Mouse (Mus musculus): ENCODE data around the gene Rgs16.

Gene Rgs16

DNA sequence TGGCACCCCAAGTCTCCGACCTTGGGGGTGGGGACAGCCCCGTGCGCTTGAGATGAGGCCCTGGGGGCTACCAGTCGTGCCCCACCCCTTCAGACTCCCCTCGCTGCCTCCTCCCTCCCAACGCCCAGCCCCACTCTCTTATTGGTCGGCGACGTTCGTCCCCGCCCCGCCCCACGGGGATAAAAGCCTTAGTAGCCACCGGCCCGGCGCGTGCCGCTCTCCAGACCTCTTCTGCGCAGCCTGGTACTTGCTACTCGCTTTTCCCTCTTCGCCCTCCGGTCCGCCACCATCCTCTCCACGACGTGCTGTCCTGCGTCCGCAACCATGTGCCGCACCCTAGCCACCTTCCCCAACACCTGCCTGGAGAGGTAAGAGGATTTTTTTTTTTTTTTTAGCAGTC is at the start of gene Rgs16:
Gene Rgs16, plus strand, starts transcription at position 205 of the 400 bp plus-strand sequence.
- DNase-seq: peak; percentile 88

DNA sequence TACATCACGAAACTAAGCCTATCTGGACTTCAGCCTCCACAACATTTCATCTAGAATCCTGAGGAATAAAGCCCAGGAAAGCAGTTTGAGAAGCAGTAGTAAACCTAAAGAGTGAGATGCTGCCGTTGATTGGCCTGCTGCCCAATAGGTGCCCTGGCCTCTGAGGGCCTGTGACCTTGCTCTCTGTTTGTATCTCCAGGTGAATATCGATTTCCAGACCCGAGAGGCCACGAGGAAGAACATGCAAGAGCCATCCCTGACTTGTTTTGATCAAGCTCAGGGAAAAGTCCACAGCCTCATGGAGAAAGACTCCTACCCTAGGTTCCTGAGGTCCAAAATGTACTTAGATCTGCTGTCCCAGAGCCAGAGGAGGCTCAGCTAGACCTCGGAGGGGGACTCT is 47.6 kb upstream of the Rgs16 start:
- no peak for DNase-seq

DNA sequence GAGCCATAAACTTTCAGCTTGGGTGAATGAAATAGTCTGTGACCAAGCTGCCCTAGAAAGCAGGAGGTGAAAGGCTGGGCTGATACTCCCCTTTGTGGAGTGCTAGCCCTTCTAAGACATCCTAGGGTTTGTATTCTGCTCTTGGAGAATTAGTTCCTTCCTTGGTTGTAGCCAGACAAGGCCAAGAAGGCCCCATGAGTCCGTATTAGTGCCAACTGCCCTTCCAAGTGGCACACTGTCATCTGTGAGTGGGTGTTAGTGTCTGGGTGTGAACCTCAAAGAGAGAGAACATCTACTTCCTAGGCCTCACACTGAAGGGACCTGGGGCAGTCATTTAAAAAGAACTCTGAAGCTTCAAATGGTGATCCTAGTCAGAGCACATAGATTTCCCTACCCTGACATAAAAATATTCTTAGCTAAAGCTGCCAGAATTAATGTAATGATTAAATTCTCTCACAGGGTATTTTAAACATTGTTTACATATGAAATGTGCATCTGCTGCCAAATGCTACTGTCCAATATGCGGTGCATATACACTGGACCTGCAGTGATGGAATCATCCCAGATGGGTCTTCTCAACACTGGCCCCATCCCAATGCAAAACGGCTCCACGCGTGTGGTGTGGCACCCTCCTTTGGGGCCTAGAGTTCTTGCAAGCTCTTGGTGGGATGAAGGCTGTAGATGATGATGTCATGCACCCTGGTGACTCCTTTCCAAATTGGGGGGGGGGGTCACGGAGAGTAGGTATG is 45.6 kb upstream of the Rgs16 start:
- peak; percentile 42 for DNase-seq

DNA sequence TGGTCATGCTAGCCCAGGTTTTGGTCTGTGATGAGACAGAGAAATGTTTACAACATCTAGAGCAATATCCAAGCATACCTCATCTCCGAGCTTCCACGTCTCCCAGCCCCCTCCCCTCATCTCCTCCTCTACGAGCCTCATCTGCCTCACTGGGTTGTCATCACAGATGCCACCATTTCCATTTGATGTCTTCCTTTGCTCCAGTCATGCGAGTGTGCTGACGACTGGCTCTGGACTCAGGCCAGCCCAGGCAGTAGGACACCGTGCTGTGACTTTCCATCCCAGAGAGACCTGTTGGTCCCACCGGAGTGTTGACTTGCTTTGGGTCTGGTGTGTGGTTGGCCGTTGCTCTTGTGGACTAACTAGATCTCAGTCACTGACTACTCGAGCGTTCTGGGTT is 44.8 kb upstream of the Rgs16 start:
- DNase-seq: peak; percentile 28

DNA sequence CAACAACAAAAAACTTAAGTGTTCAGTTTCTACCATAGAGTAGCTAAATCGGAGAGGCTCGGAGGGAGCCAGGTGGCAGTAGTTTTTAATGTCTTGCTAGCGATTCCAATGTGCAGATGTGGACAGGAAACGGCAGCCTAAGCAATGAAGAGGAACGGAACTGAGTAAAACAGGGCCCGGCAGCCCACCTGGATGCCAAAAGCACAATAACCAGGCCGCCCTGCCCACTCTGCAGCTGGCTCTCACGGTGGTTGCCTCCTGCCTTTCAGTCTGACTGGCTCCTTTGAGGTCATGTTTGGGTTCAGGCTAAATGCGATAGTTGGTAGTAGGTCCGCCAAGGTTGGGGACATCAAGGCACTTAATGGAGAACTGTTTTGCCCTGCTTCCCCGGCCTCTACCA is 44.1 kb upstream of the Rgs16 start:
- DNase-seq: no peak

DNA sequence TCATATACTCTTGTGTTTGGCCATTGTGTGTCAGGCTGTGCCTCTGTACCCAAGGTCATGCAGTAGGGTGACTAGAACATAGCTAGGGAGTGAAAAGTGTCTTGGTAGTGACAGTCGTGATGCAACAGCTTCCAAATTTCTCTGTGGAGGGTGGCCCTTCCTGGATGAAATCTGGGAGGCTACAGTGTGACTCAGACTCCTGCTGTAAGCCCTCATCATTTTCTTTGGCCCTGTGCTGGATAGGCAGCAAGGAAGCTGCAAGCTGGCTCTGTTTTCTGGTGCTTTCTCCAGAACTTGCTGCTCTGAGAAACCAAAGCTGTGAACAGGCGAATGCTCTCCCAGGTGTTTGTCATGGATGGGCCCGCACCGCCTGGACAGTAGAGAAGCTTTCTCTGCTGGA is 43.6 kb upstream of the Rgs16 start:
- DNase-seq: no peak

DNA sequence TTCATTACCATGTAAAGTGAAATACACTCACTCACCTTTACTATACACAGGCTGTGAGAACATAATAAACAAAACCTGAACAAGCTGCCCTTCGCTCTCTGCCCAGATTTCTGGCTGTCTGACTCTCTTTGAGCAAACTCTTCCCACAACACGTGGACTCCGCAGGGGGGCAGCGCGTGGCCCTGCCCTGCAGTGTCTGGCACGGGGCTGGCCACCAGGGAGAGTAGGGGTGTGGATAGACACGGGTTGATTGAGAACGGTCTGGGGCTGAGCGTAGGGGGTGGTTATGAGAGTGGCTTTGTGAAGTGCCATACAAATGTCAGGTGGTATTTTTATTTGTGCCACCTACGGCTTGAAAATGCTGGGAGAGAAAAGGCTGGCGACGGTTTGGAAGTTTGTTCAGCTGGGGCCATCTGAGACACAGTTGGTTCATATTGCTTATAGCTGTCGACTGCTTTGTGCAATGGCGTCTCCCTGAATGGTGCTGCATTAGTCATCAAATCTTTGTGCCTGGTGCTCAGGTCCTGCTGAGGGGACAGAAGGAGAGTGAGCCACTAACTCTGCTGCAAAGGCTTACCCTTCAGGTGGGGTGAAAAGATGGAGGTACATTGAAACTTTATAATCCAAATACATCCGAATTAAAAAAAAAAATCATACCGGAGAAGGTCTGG is 42.4 kb upstream of the Rgs16 start:
- peak; percentile 70 for DNase-seq

DNA sequence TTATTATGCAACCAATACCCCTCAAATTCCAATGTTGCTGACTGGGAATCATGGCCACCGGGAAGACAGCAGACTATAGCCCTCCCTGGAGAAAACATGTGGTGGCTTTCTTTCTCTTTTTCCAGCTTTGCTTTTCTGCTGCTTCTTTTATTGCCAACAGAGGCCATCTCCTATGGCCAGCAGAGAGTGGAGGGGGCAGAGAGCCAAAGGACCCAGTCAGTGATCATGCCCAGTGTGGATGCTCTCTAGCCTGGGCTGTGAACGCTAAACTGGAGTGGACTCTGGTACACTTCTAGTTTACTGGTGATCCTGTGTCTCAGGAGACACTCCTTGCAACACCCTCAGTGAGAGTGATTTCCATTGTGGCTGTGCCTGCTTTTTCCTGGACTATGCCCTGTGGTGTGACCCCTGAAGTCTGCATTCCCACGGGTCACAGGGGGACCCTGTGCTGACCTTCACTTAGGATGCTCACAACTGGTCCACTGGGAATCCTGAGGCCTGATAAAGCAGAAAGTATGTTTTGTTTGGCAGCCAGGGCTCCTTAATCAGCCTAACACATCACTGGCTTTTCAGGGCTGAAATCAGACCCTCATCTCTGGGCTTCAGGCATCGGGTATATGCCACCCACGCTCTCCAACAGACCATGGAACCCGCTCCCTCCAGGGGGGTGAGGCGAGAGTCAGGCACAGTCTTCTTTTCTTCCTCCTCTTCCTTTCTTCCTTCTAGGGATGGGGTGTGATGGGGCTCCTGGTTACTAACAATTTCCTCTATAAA is 41.7 kb upstream of the Rgs16 start:
- peak; percentile 42 for DNase-seq

DNA sequence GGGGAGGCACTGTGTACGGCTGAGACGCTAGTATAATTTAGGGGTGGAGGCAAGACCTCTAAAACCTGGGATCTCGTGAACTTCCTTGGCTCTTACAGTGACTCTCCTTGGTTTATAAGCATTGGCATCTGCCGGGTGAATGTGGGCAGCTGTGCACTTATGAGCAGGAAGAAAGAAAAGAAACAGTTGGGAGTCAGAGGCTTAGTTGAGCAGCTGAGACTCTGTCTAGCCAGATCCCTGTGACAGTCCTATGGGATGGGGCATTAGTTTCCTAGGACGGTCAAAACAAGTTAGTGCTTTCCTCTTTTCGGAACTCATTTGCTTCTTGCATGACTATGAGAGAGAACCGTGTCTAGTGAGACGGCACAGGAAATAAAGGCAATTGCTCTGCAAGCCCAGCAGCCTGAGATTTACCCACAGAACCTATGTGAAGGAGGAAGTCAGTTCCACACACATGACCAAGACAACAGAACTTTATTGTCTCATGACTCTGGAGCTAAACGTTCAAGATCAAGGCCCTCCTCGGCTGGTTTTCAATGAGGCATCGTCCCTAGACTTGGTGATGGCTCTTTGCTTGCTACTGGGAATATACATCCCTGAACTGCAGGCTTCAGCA is 39.6 kb upstream of the Rgs16 start:
- DNase-seq: no peak

DNA sequence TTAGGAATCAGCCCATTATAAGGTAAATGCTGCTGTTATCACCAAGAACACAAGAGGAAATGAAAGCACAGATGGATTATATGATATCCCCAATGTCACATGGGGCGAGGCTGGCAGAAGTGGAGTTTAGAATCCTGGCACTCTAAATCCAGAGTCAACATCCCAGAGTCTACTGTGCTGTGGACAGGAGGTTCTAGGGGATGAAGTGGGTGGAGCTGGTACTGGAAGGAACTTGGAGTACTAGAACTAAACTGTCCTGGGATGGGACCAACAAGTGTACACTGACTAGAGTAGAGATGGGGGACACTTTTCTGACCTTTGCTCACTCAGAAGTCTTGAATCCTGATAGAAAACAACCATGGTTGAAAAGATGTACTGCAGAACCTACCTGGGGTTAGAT is 38.7 kb upstream of the Rgs16 start:
- no peak for DNase-seq

DNA sequence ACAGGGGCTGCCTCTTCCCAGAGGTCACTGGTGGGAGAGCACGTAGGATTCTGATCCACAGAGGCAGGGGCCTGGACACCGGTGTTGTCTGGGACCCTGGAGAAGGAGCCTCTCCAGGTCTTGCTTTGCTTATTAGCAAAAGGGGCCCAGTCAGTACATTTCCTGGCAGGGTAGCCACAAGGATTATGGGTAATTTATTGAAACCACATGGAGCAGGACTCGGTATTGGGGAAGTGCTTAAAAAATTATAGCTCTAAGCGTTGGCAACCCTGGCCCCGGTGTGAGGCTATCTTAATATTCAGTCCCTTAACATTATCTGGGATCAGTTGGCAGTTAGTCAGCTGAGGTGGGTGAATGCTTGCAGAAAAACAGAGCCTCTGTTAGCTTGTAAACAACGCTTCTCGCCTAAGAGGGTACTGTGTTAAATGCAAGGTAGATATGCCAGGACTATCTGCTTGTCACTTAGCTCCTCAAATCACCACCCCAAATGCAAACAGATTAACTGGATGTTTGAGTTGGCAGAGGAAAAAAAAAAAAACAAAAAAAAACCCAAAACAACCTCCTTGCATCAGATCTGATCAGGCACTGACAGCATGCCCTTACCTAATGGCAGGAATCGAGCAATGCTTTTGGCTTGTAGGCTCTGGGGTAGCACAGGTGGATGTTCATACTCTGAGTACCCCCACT is 37.8 kb upstream of the Rgs16 start:
- no peak for DNase-seq

DNA sequence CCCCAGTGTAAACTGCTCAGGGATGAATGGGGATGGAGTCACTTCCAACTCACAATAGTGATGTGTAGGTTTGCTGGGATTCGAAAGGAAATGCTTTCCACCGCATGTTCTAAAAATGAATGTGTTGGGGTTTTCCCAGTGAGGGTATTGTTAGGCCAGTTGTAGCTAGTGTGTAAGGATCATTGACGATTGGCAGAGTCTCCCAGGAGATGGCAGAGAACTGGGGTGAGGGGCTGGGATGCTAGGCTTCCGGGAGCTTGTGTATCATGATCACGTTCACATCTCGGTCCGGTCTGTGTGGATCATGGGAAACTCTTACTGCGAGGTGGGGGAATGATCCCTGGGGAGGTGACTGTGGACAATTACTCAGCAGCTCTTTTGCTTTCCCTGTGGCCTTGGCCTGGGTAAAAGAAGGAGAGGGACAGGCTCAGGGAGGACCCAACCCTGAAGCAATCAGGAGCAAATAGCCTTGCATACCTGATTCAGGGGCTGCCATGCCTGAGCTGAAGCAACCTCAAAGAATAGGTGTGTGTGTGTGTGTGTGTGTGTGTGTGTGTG is 37.2 kb upstream of the Rgs16 start:
- no peak for DNase-seq

DNA sequence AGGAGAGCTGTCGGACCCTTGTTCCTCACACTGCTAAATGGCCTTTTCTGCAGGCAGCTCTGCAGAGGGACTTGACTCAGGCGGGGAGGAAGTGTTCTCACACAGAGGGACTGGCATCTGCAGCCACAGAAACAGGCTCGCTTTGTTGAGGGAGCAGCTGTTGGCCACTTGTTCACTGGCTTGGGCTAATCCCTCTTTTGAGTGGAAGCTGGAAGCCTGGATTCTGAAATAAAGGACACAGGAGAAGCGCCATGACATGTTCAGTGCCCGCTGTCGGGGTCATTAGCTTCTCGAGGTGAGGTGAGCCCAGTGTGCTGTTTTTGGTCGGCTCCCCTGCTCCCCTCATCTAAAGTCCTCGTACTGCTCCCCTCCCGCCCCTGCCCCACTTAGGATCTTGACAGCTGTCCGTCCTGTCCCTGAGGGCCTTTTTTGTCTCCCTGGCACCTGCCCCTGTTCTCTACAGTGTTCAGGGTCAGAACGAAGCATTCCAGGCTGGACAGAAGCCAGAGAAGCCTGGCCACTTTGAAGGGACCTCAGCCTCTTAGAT is 36.6 kb upstream of the Rgs16 start:
- no peak for DNase-seq

DNA sequence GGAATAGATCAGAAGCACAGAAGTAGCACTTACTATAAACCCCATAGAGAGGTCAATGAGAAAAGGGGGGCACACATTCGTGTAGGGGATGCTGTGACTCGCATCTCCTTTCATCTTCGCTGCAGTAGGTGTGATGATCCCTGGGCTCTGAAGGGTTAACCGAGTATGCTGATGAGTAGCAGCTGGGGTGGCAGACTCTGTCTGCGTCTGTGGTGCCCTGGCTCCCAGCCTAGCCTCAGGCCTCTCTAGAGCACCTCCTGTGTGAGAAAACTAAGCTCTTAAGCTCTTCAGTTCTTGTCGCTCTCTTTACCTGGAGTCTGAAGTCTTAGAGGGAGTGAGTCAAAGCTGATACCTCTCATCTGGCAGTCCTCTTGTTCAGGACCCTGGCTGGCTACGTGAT is 36.0 kb upstream of the Rgs16 start:
- DNase-seq: no peak

DNA sequence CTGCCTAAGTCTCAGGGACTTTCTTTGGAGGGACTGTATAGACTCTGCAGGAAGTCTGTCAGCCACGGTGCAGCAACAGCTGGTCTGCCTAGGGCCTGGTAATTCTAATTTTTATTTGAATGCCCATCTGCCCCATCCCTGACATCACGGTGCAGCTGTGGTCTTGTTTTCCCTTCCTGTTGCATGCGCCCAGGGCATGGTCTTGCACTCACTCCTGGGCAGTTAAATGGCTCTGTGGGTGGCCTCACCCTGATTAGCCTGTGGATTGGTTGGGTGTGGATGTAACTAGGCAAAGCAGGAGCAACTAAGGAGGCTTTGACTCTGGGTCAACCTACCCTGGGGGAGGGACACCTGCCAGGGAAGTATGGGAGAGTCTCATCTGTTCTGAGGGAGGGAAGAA is 35.2 kb upstream of the Rgs16 start:
- no peak for DNase-seq

DNA sequence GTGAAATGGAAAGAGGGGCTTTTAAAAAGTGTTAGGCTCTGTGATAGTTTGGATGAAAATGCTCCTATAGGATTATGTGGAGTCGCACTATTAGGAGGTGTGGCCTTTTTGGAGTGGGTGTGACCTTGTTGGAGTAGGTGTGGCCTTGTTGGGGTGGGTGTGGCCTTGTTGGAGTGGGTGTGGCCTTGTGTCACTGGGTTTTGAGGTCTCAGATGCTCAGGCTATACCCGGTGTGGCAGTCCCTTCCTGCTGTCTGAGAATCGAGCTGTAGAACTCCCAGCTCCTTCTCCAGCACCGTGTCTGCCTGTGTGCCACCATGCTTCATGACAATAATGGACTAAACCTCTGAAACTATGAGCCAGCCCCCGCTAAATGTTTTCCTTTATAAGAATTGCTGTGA is 31.5 kb upstream of the Rgs16 start:
- no peak for DNase-seq

DNA sequence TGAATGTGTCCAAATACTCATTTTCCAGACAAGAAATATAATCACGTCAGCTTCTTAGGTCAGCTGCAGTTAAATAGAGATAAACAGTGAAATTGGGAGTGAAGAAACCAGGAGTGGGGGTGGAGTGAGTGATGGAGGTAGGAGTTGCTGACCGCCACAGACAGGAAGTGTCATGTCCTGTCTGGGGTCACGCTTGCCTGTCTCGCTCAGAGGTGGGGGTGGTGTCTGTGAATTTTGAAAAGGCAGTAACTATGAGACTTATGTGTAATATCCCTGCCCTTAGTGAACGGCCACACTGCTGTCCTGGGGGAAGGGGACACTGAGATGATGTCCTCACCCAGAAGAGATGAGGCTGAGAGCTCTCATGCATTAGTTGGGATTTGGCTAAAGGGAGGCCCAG is 30.7 kb upstream of the Rgs16 start:
- no peak for DNase-seq

DNA sequence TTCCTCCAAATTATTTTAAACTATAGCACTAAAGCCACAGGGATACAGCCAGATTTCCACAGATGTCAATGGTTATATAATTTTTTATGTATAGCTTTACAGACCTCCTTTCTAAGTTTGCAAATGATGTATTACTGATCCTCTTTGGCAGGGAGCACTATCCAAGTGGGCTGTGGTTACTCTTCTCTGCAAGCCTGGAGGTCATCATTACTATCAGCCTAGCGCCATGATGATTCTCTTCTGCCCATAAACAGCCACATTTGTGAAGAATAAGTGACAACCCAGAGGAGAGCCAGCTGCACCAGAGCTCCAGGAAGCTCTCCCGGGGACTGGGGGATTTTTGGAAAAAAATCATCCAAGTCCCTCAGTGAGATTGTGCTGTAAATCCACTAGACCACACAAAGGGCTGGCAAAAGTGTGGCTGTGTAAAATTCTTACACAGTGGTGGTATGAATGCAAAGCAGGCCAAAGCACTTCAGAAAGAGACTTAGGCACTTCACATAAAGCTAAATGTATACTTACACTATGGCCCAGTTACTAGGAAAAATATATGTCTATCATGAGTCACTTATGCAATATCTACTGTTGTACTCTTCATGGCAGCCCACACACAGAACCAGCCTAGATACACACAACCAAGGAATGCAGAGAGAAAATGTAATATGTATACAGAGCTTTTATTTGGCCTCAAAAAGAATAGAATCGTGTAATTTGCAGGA is 28.4 kb upstream of the Rgs16 start:
- no peak for DNase-seq

DNA sequence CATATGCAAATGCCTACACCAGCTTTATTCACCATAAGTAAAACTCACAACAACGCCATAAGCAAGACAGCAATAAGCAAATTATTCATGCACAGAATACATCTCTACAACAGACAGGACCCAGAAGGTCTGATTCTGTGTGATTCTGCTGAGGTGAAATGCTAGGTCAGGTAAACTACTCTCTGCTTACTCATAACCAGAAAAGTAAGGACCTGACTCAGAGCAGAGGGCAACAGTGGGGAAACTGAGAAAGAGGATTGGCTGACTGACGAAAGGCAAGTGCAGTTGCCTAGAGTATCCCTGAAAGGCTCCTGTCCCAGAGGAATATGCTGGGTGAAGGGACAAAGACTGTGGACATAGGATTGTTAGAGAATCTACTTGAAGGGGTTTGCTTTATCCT is 27.5 kb upstream of the Rgs16 start:
- DNase-seq: no peak

DNA sequence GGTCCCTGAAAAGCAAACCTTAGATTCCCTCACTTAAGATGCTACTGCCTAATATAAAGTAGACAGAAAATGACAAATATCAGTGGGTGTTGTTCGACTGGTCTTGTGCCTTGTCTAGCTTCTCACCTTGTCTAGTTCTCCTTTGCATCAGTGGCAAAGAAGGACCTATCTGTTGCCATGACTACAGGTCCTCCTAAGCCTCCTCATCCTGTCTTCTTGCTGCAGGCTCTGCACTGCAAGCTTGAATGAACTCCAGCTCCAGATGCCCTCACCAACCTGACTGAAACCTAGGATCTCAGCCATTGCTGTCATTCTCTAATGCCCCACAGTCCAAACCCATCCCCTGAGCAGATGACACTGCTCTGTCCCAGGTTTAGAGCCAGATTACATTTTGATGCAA is 22.2 kb upstream of the Rgs16 start:
- no peak for DNase-seq

DNA sequence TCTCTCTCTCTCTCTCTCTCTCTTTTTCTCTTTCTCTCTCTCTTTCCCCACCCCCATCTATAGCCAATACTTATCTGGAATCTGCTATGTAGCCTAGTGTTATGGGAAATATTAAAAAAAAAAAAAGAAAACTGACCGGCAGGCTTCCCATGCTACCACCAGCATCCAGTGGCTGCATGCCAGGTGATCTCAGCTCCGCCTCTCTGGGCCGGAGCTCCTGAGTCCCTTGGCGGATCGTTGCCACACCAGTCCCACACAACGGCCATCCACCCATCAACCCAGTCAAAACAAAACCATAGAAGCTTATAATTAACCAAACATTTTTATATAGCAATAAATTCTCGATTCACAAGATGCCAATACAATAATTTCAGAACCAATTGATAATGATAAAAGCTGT is 19.2 kb upstream of the Rgs16 start:
- DNase-seq: no peak
